Mouse (Mus musculus): ENCODE results near the gene Hist1h1c. TPM values are rescaled to one million over a fixed set of nuclear protein-coding genes. Genes with fewer than 3 reads are reported as not detected.
"Not testable (repeated sequence)": the region's sequence is repeated elsewhere in the genome, so short reads cannot be mapped to it uniquely, and the experiment has no call there.

Hist1h1c gene
- polyA plus RNA-seq, 1 experiment from 2014 or later: 9.2 TPM

GRCm38 (mm10) chr13:23698300-23698693 lies 40.3 kb upstream of the Hist1h1c start, which contains the start of gene Hist1h4c:
Hist1h4c (minus strand) TSS chr13:23698454.
- Histone ChIP-seq H3K27ac (replicated peaks; ENCODE audit: low read depth, low read length) (peak within 1 kb of the TSS; percentile 84), H3K9me3 (ENCODE audit: control insufficient read depth, low read length) (no peaks in the 10 kb centered on the region), H3K4me3 (replicated peaks; ENCODE audit: low read depth, low read length) (peak within 1 kb of the TSS; percentile 42), H3K4me2 (ENCODE audit: low read length) (peak within 1 kb of the TSS; percentile 83), H3K4me1 (ENCODE audit: control insufficient read depth, insufficient read depth, low read length) (peaks cover 7% of the 10 kb centered on the region; the same call in 1 of the 2 replicates), H3K36me3 (ENCODE audit: control insufficient read depth, insufficient read depth, low read length) (no peaks in the 10 kb centered on the region), H3K27me3 (ENCODE audit: control insufficient read depth, insufficient read depth, low read length) (no peaks in the 10 kb centered on the region), H3K9ac (replicated peaks; ENCODE audit: low read length) (peak within 1 kb of the TSS; percentile 55)
- under 1% methylated on average over 21 of the region's 22 CpGs for WGBS
- peak; percentile 95 for ATAC-seq (ENCODE audit: low FRiP score, low TSS enrichment)
- peak; percentile 99 for DNase-seq

- 55% methylated on average over 6 of the region's 6 CpGs for WGBS
- no peaks in the 10 kb centered on the region for H3K27me3 ChIP-seq (ENCODE audit: control insufficient read depth, insufficient read depth, low read length)
- no peaks in the 10 kb centered on the region for H3K36me3 ChIP-seq (ENCODE audit: control insufficient read depth, insufficient read depth, low read length)
- no peak overlapping the region for H3K4me3 ChIP-seq (replicated peaks; ENCODE audit: low read depth, low read length)
- no peak overlapping the region for H3K9ac ChIP-seq (replicated peaks; ENCODE audit: low read length)
- no peaks in the 10 kb centered on the region for H3K9me3 ChIP-seq (ENCODE audit: control insufficient read depth, low read length)
- H3K27ac ChIP-seq (replicated peaks; ENCODE audit: low read depth, low read length): no peak overlapping the region
- H3K4me1 ChIP-seq (ENCODE audit: control insufficient read depth, insufficient read depth, low read length): peaks cover 7% of the 10 kb centered on the region; the same call in 1 of the 2 replicates
- no peak for DNase-seq
- H3K4me2 ChIP-seq (ENCODE audit: low read length): peak overlapping the region; percentile 83
- ATAC-seq (ENCODE audit: low FRiP score, low TSS enrichment): no peak
Measured at GRCm38 (mm10) chr13:23698996-23699395, 39.6 kb upstream of the Hist1h1c start.

GRCm38 (mm10) chr13:23699767-23700166 lies 38.8 kb upstream of the Hist1h1c start:
- WGBS: 67% methylated on average over 3 of the region's 3 CpGs
- Histone ChIP-seq H3K9me3 (ENCODE audit: control insufficient read depth, low read length) (no peaks in the 10 kb centered on the region), H3K27ac (replicated peaks; ENCODE audit: low read depth, low read length) (no peak overlapping the region), H3K4me1 (ENCODE audit: control insufficient read depth, insufficient read depth, low read length) (peaks cover 7% of the 10 kb centered on the region; the same call in 1 of the 2 replicates), H3K27me3 (ENCODE audit: control insufficient read depth, insufficient read depth, low read length) (no peaks in the 10 kb centered on the region), H3K36me3 (ENCODE audit: control insufficient read depth, insufficient read depth, low read length) (no peaks in the 10 kb centered on the region), H3K9ac (replicated peaks; ENCODE audit: low read length) (no peak overlapping the region), H3K4me3 (replicated peaks; ENCODE audit: low read depth, low read length) (no peak overlapping the region), H3K4me2 (ENCODE audit: low read length) (no peak overlapping the region)
- ATAC-seq (ENCODE audit: low FRiP score, low TSS enrichment): no peak
- no peak for DNase-seq

DNA sequence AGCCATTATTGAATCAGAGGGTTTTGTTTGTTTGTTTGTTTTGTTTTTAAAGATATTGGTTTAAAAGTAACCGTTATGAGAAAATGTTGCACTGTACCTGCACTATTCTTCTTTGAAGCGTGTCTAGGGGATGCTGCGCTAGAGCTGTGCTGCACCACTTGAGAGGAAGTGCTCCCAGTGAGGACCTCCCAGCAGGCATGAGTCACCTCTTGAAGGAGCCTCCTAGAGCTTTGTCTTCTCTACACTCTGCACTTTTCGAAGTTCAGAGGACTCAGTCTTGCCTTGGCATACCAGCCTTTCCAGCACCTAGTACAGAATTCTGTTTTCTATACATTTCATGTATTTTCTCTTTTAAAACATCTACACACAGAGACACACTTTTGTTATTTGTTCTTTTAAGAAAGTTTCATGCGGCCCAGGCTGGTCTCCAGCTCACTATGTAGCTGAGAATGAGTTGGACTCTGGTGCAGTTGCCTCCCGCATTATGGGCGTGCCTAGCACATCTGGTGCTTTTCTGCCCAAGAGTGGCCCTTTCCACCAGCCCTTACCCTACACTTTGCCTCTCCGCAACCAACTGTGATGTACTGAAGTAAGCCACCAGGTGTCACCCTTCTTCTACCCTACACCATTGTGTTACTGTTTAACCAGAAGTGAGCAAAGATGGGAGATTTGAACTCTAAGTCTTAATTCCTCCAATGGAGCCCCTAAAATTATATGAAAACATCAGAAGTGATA lies 37.7 kb upstream of the Hist1h1c start:
- Histone ChIP-seq H3K27me3 (ENCODE audit: control insufficient read depth, insufficient read depth, low read length) (no peaks in the 10 kb centered on the region), H3K4me1 (ENCODE audit: control insufficient read depth, insufficient read depth, low read length) (peaks cover 7% of the 10 kb centered on the region; the same call in 1 of the 2 replicates), H3K36me3 (ENCODE audit: control insufficient read depth, insufficient read depth, low read length) (no peaks in the 10 kb centered on the region), H3K9me3 (ENCODE audit: control insufficient read depth, low read length) (no peaks in the 10 kb centered on the region), H3K27ac (replicated peaks; ENCODE audit: low read depth, low read length) (no peak overlapping the region), H3K4me3 (replicated peaks; ENCODE audit: low read depth, low read length) (no peak overlapping the region), H3K9ac (replicated peaks; ENCODE audit: low read length) (no peak overlapping the region), H3K4me2 (ENCODE audit: low read length) (no peak overlapping the region)
- ATAC-seq (ENCODE audit: low FRiP score, low TSS enrichment) (peak; percentile 48; the same call in 1 of the 2 replicates), DNase-seq (peak; percentile 84)
- 28% methylated on average over 8 of the region's 8 CpGs for WGBS

DNA sequence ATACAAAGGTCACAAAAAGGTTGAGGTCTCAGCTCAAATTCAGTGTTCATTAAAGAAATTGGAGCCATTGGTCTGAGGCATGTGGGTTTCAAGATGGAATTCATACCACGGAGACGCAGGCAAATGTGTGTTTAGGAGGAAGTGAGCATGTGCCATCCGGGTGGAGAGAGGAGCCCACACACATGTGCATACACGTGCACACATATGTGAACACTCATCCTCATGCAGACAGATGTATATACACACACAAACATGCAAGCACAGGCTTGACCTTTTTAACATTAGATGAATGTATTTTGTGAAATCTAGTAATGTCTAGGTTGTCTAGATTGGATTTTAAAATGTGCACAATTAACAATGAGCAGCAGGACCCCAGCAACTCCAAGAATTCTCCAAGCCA lies 36.4 kb upstream of the Hist1h1c start:
- Histone ChIP-seq H3K4me3 (replicated peaks; ENCODE audit: low read depth, low read length) (no peak overlapping the region), H3K4me2 (ENCODE audit: low read length) (no peak overlapping the region), H3K4me1 (ENCODE audit: control insufficient read depth, insufficient read depth, low read length) (peaks cover 7% of the 10 kb centered on the region; the same call in 1 of the 2 replicates), H3K27me3 (ENCODE audit: control insufficient read depth, insufficient read depth, low read length) (no peaks in the 10 kb centered on the region), H3K36me3 (ENCODE audit: control insufficient read depth, insufficient read depth, low read length) (no peaks in the 10 kb centered on the region), H3K9me3 (ENCODE audit: control insufficient read depth, low read length) (no peaks in the 10 kb centered on the region), H3K27ac (replicated peaks; ENCODE audit: low read depth, low read length) (no peak overlapping the region), H3K9ac (replicated peaks; ENCODE audit: low read length) (no peak overlapping the region)
- WGBS: 88% methylated on average over 4 of the region's 4 CpGs
- DNase-seq (no peak), ATAC-seq (ENCODE audit: low FRiP score, low TSS enrichment) (no peak)

GRCm38 (mm10) chr13:23702801-23703200 lies 35.8 kb upstream of the Hist1h1c start:
- H3K4me2 ChIP-seq (ENCODE audit: low read length); H3K9me3 ChIP-seq (ENCODE audit: control insufficient read depth, low read length); H3K9ac ChIP-seq (replicated peaks; ENCODE audit: low read length); H3K27ac ChIP-seq (replicated peaks; ENCODE audit: low read depth, low read length); H3K4me3 ChIP-seq (replicated peaks; ENCODE audit: low read depth, low read length); ATAC-seq (ENCODE audit: low FRiP score, low TSS enrichment); H3K27me3 ChIP-seq (ENCODE audit: control insufficient read depth, insufficient read depth, low read length); DNase-seq; H3K4me1 ChIP-seq (ENCODE audit: control insufficient read depth, insufficient read depth, low read length); H3K36me3 ChIP-seq (ENCODE audit: control insufficient read depth, insufficient read depth, low read length): not testable (repeated sequence)
- WGBS: 92% methylated on average over 2 of the region's 2 CpGs

- H3K36me3 ChIP-seq (ENCODE audit: control insufficient read depth, insufficient read depth, low read length): no peaks in the 10 kb centered on the region
- no peak overlapping the region for H3K9ac ChIP-seq (replicated peaks; ENCODE audit: low read length)
- H3K9me3 ChIP-seq (ENCODE audit: control insufficient read depth, low read length): no peaks in the 10 kb centered on the region
- H3K4me3 ChIP-seq (replicated peaks; ENCODE audit: low read depth, low read length): no peak overlapping the region
- ATAC-seq (ENCODE audit: low FRiP score, low TSS enrichment) (no peak), DNase-seq (no peak)
- no peaks in the 10 kb centered on the region for H3K27me3 ChIP-seq (ENCODE audit: control insufficient read depth, insufficient read depth, low read length)
- WGBS: 94% methylated on average over 7 of the region's 7 CpGs
- no peaks in the 10 kb centered on the region for H3K4me1 ChIP-seq (ENCODE audit: control insufficient read depth, insufficient read depth, low read length)
- no peak overlapping the region for H3K27ac ChIP-seq (replicated peaks; ENCODE audit: low read depth, low read length)
- no peak overlapping the region for H3K4me2 ChIP-seq (ENCODE audit: low read length)
Measured at GRCm38 (mm10) chr13:23705751-23706356, 32.8 kb upstream of the Hist1h1c start.

DNA sequence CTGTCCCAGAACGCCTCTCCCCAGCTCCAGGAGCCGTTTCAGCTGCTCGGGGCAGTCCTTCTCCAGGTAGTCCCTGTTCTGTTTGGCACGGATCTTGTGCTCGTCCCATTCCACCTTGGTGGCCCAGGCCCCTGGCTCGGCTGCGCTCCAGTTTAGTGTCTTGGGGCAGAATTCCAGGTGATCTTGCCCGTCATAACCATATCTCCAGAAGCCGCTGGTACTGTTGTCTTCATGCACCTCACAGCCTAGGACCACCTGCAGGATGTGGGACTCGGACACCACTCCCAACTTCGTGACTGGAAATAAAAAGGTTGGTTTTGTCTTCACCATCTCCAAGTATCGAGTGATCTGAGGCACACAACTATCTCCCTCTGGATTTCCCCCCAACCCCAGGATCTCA lies 31.8 kb upstream of the Hist1h1c start:
- Histone ChIP-seq H3K36me3 (ENCODE audit: control insufficient read depth, insufficient read depth, low read length) (no peaks in the 10 kb centered on the region), H3K4me1 (ENCODE audit: control insufficient read depth, insufficient read depth, low read length) (no peaks in the 10 kb centered on the region), H3K27ac (replicated peaks; ENCODE audit: low read depth, low read length) (no peak overlapping the region), H3K4me3 (replicated peaks; ENCODE audit: low read depth, low read length) (no peak overlapping the region), H3K9me3 (ENCODE audit: control insufficient read depth, low read length) (no peaks in the 10 kb centered on the region), H3K27me3 (ENCODE audit: control insufficient read depth, insufficient read depth, low read length) (no peaks in the 10 kb centered on the region), H3K9ac (replicated peaks; ENCODE audit: low read length) (no peak overlapping the region), H3K4me2 (ENCODE audit: low read length) (no peak overlapping the region)
- DNase-seq (no peak), ATAC-seq (ENCODE audit: low FRiP score, low TSS enrichment) (no peak)
- 93% methylated on average over 12 of the region's 12 CpGs for WGBS

- DNase-seq: no peak
- H3K27me3 ChIP-seq (ENCODE audit: control insufficient read depth, insufficient read depth, low read length): no peaks in the 10 kb centered on the region
- no peak overlapping the region for H3K9ac ChIP-seq (replicated peaks; ENCODE audit: low read length)
- no peaks in the 10 kb centered on the region for H3K36me3 ChIP-seq (ENCODE audit: control insufficient read depth, insufficient read depth, low read length)
- H3K4me3 ChIP-seq (replicated peaks; ENCODE audit: low read depth, low read length): no peak overlapping the region
- ATAC-seq (ENCODE audit: low FRiP score, low TSS enrichment): no peak
- H3K9me3 ChIP-seq (ENCODE audit: control insufficient read depth, low read length): no peaks in the 10 kb centered on the region
- 84% methylated on average over 4 of the region's 4 CpGs for WGBS
- H3K4me2 ChIP-seq (ENCODE audit: low read length): no peak overlapping the region
- no peaks in the 10 kb centered on the region for H3K4me1 ChIP-seq (ENCODE audit: control insufficient read depth, insufficient read depth, low read length)
- no peak overlapping the region for H3K27ac ChIP-seq (replicated peaks; ENCODE audit: low read depth, low read length)
Measured at GRCm38 (mm10) chr13:23708041-23708440, 30.6 kb upstream of the Hist1h1c start.
